9 mouse cellular contexts compared by ENCODE assay signal in the genomic region with DNA sequence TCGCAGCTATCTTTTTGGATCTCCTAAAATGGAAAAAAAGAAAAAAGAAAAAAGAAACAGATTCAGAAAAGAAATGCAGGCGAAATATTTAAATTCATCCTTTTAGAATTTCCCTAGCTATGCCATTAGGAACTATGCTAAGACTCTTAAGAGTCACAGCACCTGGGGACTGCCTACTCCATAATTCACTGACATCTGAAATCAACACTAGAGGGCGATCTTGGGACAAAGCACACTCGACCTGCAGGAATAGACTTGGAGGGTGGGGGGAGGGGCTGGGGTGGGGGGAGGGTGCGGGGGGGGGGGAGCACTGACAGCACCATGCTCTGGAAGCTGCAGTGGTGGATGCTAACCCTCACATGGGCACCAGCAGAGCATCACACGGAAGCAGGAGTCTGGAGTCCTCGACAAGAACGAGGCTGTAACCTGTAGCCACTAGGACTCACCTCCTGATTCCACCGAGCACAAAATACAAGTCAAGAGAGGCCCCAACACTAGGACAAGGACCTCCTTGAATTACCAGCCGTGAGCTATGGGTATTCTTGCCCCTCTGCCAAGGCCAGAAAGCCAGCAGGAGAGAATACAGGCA. TPM values are rescaled to one million over a fixed set of nuclear protein-coding genes. Genes with fewer than 3 reads are reported as not detected.
DNase-seq lines count a peak whose midpoint lies in the region; ATAC-seq and TF ChIP-seq lines count a peak whose summit lies in the region.
"Had no signal": no experiment of that assay in that cellular context is flagged by ENCODE, and none has a peak within 500 bp of the region (broad histone marks: within the 10 kb centered on the region; RNA-seq: fewer than 3 reads in every experiment).

No protein-coding gene starts in this region.

- H3K27me3 ChIP-seq in heart, adult 2 months (ENCODE audit: control insufficient read depth, insufficient read depth, low read length): no peaks in the 10 kb centered on the region
- no peaks in the 10 kb centered on the region for H3K27me3 ChIP-seq in neural tube, embryonic 12.5 days (replicated peaks)
- no peaks in the 10 kb centered on the region for H3K27me3 ChIP-seq in neural tube, embryonic 15.5 days (replicated peaks)
- H3K27me3 ChIP-seq in forebrain, embryonic 14.5 days (replicated peaks; ENCODE audit: control insufficient read depth, insufficient read depth, low read length): no peaks in the 10 kb centered on the region
- no peaks in the 10 kb centered on the region for H3K27me3 ChIP-seq in stomach, postnatal 0 days (ENCODE audit: control insufficient read depth, insufficient read depth, low read length)

- H3K79me2 ChIP-seq in heart, adult 2 months (replicated peaks; ENCODE audit: control insufficient read depth, insufficient read depth, low read length): no peaks in the 10 kb centered on the region

- DNase-seq in heart, adult 2 months: no peak
- no peak for DNase-seq in heart, postnatal 14 days
- peak; percentile 54 for DNase-seq in forebrain, embryonic 14.5 days (ENCODE audit: low spot score)
- DNase-seq in stomach, postnatal 0 days (ENCODE audit: low spot score): no peak
- DNase-seq in layer of hippocampus, postnatal 36 days: no peak
- DNase-seq in urinary bladder, postnatal 10 days (ENCODE audit: low spot score): no peak

- H3K4me2 ChIP-seq in neural tube, embryonic 12.5 days (replicated peaks): no peak overlapping the region
- no peak overlapping the region for H3K4me2 ChIP-seq in neural tube, embryonic 15.5 days
- H3K4me2 ChIP-seq in forebrain, embryonic 14.5 days (ENCODE audit: low read length): no peak overlapping the region
- H3K4me2 ChIP-seq in stomach, postnatal 0 days (replicated peaks; ENCODE audit: low read depth): no peak overlapping the region

- no peak for TF ChIP-seq POLR2A in heart, adult 2 months (IDR thresholded peaks at IDR 0.05; ENCODE audit: insufficient read depth, low read depth, low read length)

- intact Hi-C loops in heart, adult 2 months (cut with DNase I): loop anchor here (10.0 kb wide), 1 partner anchor 1734 kb away; no protein-coding TSS in a partner anchor
- intact Hi-C loops in heart, postnatal 14 days (cut with DNase I): loop anchor here (5.0 kb wide), 1 partner anchor 241 kb away; no protein-coding TSS in a partner anchor

- H3K4me1 ChIP-seq in heart, adult 2 months (ENCODE audit: control insufficient read depth, insufficient read depth, low read length): no peaks in the 10 kb centered on the region
- no peaks in the 10 kb centered on the region for H3K4me1 ChIP-seq in neural tube, embryonic 12.5 days
- no peaks in the 10 kb centered on the region for H3K4me1 ChIP-seq in neural tube, embryonic 15.5 days
- H3K4me1 ChIP-seq in forebrain, embryonic 14.5 days (ENCODE audit: control insufficient read depth, insufficient read depth, low read length): no peaks in the 10 kb centered on the region
- H3K4me1 ChIP-seq in stomach, postnatal 0 days (replicated peaks; ENCODE audit: control insufficient read depth, insufficient read depth): no peaks in the 10 kb centered on the region

- no peak for TF ChIP-seq EP300 in heart, adult 2 months (IDR thresholded peaks at IDR 0.05; ENCODE audit: insufficient read depth, low read depth, low read length)
- no peak for TF ChIP-seq EP300 in stomach, postnatal 0 days (optimal IDR thresholded peaks at IDR 0.05)

- WGBS in heart, adult 2 months: 62% methylated on average over 10 of the region's 10 CpGs
- WGBS in neural tube, embryonic 12.5 days: 50% methylated on average over 10 of the region's 10 CpGs
- WGBS in neural tube, embryonic 15.5 days: 41% methylated on average over 10 of the region's 10 CpGs
- WGBS in forebrain, embryonic 14.5 days: 41% methylated on average over 10 of the region's 10 CpGs
- 52% methylated on average over 10 of the region's 10 CpGs for WGBS in stomach, postnatal 0 days

- no peak overlapping the region for H3K4me3 ChIP-seq in heart, adult 2 months
- H3K4me3 ChIP-seq in neural tube, embryonic 12.5 days: no peak overlapping the region
- H3K4me3 ChIP-seq in neural tube, embryonic 15.5 days (replicated peaks): no peak overlapping the region
- no peak overlapping the region for H3K4me3 ChIP-seq in forebrain, embryonic 14.5 days (ENCODE audit: low read depth, low read length)
- no peak overlapping the region for H3K4me3 ChIP-seq in stomach, postnatal 0 days (ENCODE audit: low read depth, low read length)
- H3K4me3 ChIP-seq: erythroblast, embryonic 14.5 days had no signal

- ATAC-seq in neural tube, embryonic 12.5 days (ENCODE audit: low FRiP score, low read depth): 0 out of 2 replicates have a peak, but pooled peaks have one; percentile 44
- no peak for ATAC-seq in neural tube, embryonic 15.5 days (ENCODE audit: low FRiP score)
- peak; percentile 29; the same call in 1 of the 2 replicates for ATAC-seq in forebrain, embryonic 14.5 days
- no peak for ATAC-seq in stomach, postnatal 0 days (ENCODE audit: low FRiP score, low TSS enrichment)

- peak; percentile 62 for TF ChIP-seq CTCF in heart, adult 2 months (IDR thresholded peaks at IDR 0.05)
- TF ChIP-seq CTCF in stomach, postnatal 0 days (IDR thresholded peaks at IDR 0.05; ENCODE audit: low read depth): peak; percentile 68

- H3K9ac ChIP-seq in heart, adult 2 months (ENCODE audit: low read depth, low read length): no peak overlapping the region
- no peak overlapping the region for H3K9ac ChIP-seq in neural tube, embryonic 12.5 days
- H3K9ac ChIP-seq in neural tube, embryonic 15.5 days (replicated peaks): no peak overlapping the region
- no peak overlapping the region for H3K9ac ChIP-seq in forebrain, embryonic 14.5 days (ENCODE audit: low read length)
- no peak overlapping the region for H3K9ac ChIP-seq in stomach, postnatal 0 days (ENCODE audit: low read length)

- no peaks in the 10 kb centered on the region for H3K36me3 ChIP-seq in heart, adult 2 months (ENCODE audit: control insufficient read depth, insufficient read depth, low read length)
- no peaks in the 10 kb centered on the region for H3K36me3 ChIP-seq in neural tube, embryonic 12.5 days
- no peaks in the 10 kb centered on the region for H3K36me3 ChIP-seq in neural tube, embryonic 15.5 days
- no peaks in the 10 kb centered on the region for H3K36me3 ChIP-seq in forebrain, embryonic 14.5 days (ENCODE audit: control insufficient read depth, insufficient read depth, low read length)
- H3K36me3 ChIP-seq in stomach, postnatal 0 days (ENCODE audit: control insufficient read depth, insufficient read depth, low read length): no peaks in the 10 kb centered on the region

- no peaks in the 10 kb centered on the region for H3K9me3 ChIP-seq in neural tube, embryonic 12.5 days
- H3K9me3 ChIP-seq in neural tube, embryonic 15.5 days (replicated peaks): no peaks in the 10 kb centered on the region
- H3K9me3 ChIP-seq in forebrain, embryonic 14.5 days (replicated peaks; ENCODE audit: control insufficient read depth, low read length): no peaks in the 10 kb centered on the region
- no peaks in the 10 kb centered on the region for H3K9me3 ChIP-seq in stomach, postnatal 0 days (ENCODE audit: control insufficient read depth, low read length)

- H3K27ac ChIP-seq in heart, adult 2 months: no peak overlapping the region
- no peak overlapping the region for H3K27ac ChIP-seq in neural tube, embryonic 12.5 days
- no peak overlapping the region for H3K27ac ChIP-seq in neural tube, embryonic 15.5 days (replicated peaks)
- H3K27ac ChIP-seq in forebrain, embryonic 14.5 days (ENCODE audit: low read depth, low read length): no peak overlapping the region
- no peak overlapping the region for H3K27ac ChIP-seq in stomach, postnatal 0 days (replicated peaks)

RNA-seq across cellular contexts. Expression of a gene that starts 49.0 kb away (rescaled TPM):
- total RNA-seq in heart, adult 2 months (2021): 1 to 10 TPM; 1.3 TPM
- 0.21 and 0.29 TPM in 2 replicates for polyA plus RNA-seq in heart, adult 2 months (2012; rRNA removed)
- 1 to 10 TPM; 1.5 to 2.4 TPM for total RNA-seq in heart, postnatal 14 days (2021)
- 1.3 and 3.0 TPM in 2 replicates for polyA plus RNA-seq in neural tube, embryonic 12.5 days (2016; fragmentation: Nextera tagmentation; extraction: Ambion mirVana)
- 1.00 and 1.8 TPM in 2 replicates for polyA plus RNA-seq in neural tube, embryonic 15.5 days (2015; fragmentation: Nextera tagmentation; extraction: Ambion mirVana)
- polyA plus RNA-seq in forebrain, embryonic 14.5 days (2014; fragmentation: Nextera tagmentation; extraction: Ambion mirVana): 2.0 and 2.7 TPM in 2 replicates
- polyA plus RNA-seq in stomach, postnatal 0 days (2015; fragmentation: Nextera tagmentation; extraction: Ambion mirVana): 1.9 and 4.4 TPM in 2 replicates
- total RNA-seq in layer of hippocampus, postnatal 36 days (2021): under 1 TPM; 0.08 to 0.17 TPM
- polyA plus RNA-seq: erythroblast, embryonic 14.5 days had no signal

Comparison
In these comparisons a context has a peak if more than half of its experiments do, and no peak if none do; other contexts are left out.
1. ATAC-seq: peak in neural tube, embryonic 12.5 days (single experiment) and forebrain, embryonic 14.5 days (single experiment); none in neural tube, embryonic 15.5 days (single experiment) and stomach, postnatal 0 days (single experiment).